Mouse (Mus musculus): ENCODE data around the gene Ptpn7. TPM values are rescaled to one million over a fixed set of nuclear protein-coding genes. Genes with fewer than 3 reads are reported as not detected.

The Ptpn7 gene
- polyA plus RNA-seq, 1 experiment, result 219 TPM

GRCm38 (mm10) chr1:135169556-135170224 lies 37.2 kb downstream of the Ptpn7 start:
- Histone ChIP-seq H3K27ac (ENCODE audit: control insufficient read depth, insufficient read depth, low read length) (no peak overlapping the region), H3K4me3 (ENCODE audit: control insufficient read depth, insufficient read depth, low read length) (no peak overlapping the region), H3K36me3 (ENCODE audit: control insufficient read depth, insufficient read depth, low read length) (no peaks in the 10 kb centered on the region), H3K27me3 (ENCODE audit: control insufficient read depth, insufficient read depth, low read length) (no peaks in the 10 kb centered on the region), H3K4me1 (replicated peaks; ENCODE audit: control insufficient read depth, insufficient read depth, low read length) (no peaks in the 10 kb centered on the region)
- DNase-seq, result no peak
- WGBS, result 67% methylated on average over 12 of the region's 12 CpGs
- TF ChIP-seq CTCF (IDR thresholded peaks at IDR 0.05; ENCODE audit: borderline replicate concordance, control insufficient read depth, extremely low read depth, insufficient read depth, low read length, poor library complexity) (no peak), POLR2A (IDR thresholded peaks at IDR 0.05; ENCODE audit: control insufficient read depth, extremely low read depth, insufficient read depth, low read length, poor library complexity) (no peak)

GRCm38 (mm10) chr1:135170299-135170698 lies 37.8 kb downstream of the Ptpn7 start:
- no peak for TF ChIP-seq CTCF (IDR thresholded peaks at IDR 0.05; ENCODE audit: borderline replicate concordance, control insufficient read depth, extremely low read depth, insufficient read depth, low read length, poor library complexity)
- no peak for TF ChIP-seq POLR2A (IDR thresholded peaks at IDR 0.05; ENCODE audit: control insufficient read depth, extremely low read depth, insufficient read depth, low read length, poor library complexity)
- DNase-seq, result no peak
- H3K4me1 ChIP-seq (replicated peaks; ENCODE audit: control insufficient read depth, insufficient read depth, low read length), result no peaks in the 10 kb centered on the region
- no peak overlapping the region for H3K27ac ChIP-seq (ENCODE audit: control insufficient read depth, insufficient read depth, low read length)
- no peak overlapping the region for H3K4me3 ChIP-seq (ENCODE audit: control insufficient read depth, insufficient read depth, low read length)
- 67% methylated on average over 10 of the region's 10 CpGs for WGBS
- no peaks in the 10 kb centered on the region for H3K27me3 ChIP-seq (ENCODE audit: control insufficient read depth, insufficient read depth, low read length)
- H3K36me3 ChIP-seq (ENCODE audit: control insufficient read depth, insufficient read depth, low read length), result no peaks in the 10 kb centered on the region

GRCm38 (mm10) chr1:135171202-135171601 lies 38.7 kb downstream of the Ptpn7 start:
- Histone ChIP-seq H3K36me3 (ENCODE audit: control insufficient read depth, insufficient read depth, low read length) (no peaks in the 10 kb centered on the region), H3K4me3 (ENCODE audit: control insufficient read depth, insufficient read depth, low read length) (no peak overlapping the region), H3K27me3 (ENCODE audit: control insufficient read depth, insufficient read depth, low read length) (no peaks in the 10 kb centered on the region), H3K27ac (ENCODE audit: control insufficient read depth, insufficient read depth, low read length) (no peak overlapping the region), H3K4me1 (replicated peaks; ENCODE audit: control insufficient read depth, insufficient read depth, low read length) (no peaks in the 10 kb centered on the region)
- TF ChIP-seq CTCF (IDR thresholded peaks at IDR 0.05; ENCODE audit: borderline replicate concordance, control insufficient read depth, extremely low read depth, insufficient read depth, low read length, poor library complexity) (no peak), POLR2A (IDR thresholded peaks at IDR 0.05; ENCODE audit: control insufficient read depth, extremely low read depth, insufficient read depth, low read length, poor library complexity) (no peak)
- WGBS, result 89% methylated on average over 7 of the region's 7 CpGs
- no peak for DNase-seq

GRCm38 (mm10) chr1:135171984-135172383 lies 39.5 kb downstream of the Ptpn7 start:
- Histone ChIP-seq H3K4me3 (ENCODE audit: control insufficient read depth, insufficient read depth, low read length) (no peak overlapping the region), H3K27ac (ENCODE audit: control insufficient read depth, insufficient read depth, low read length) (no peak overlapping the region), H3K4me1 (replicated peaks; ENCODE audit: control insufficient read depth, insufficient read depth, low read length) (no peaks in the 10 kb centered on the region), H3K27me3 (ENCODE audit: control insufficient read depth, insufficient read depth, low read length) (no peaks in the 10 kb centered on the region), H3K36me3 (ENCODE audit: control insufficient read depth, insufficient read depth, low read length) (no peaks in the 10 kb centered on the region)
- DNase-seq, result no peak
- TF ChIP-seq POLR2A (IDR thresholded peaks at IDR 0.05; ENCODE audit: control insufficient read depth, extremely low read depth, insufficient read depth, low read length, poor library complexity) (no peak), CTCF (IDR thresholded peaks at IDR 0.05; ENCODE audit: borderline replicate concordance, control insufficient read depth, extremely low read depth, insufficient read depth, low read length, poor library complexity) (no peak)
- WGBS, result 70% methylated on average over 6 of the region's 6 CpGs

GRCm38 (mm10) chr1:135173311-135173710 lies 40.8 kb downstream of the Ptpn7 start:
- TF ChIP-seq CTCF (IDR thresholded peaks at IDR 0.05; ENCODE audit: borderline replicate concordance, control insufficient read depth, extremely low read depth, insufficient read depth, low read length, poor library complexity) (no peak), POLR2A (IDR thresholded peaks at IDR 0.05; ENCODE audit: control insufficient read depth, extremely low read depth, insufficient read depth, low read length, poor library complexity) (no peak)
- Histone ChIP-seq H3K4me3 (ENCODE audit: control insufficient read depth, insufficient read depth, low read length) (no peak overlapping the region), H3K27me3 (ENCODE audit: control insufficient read depth, insufficient read depth, low read length) (no peaks in the 10 kb centered on the region), H3K27ac (ENCODE audit: control insufficient read depth, insufficient read depth, low read length) (no peak overlapping the region), H3K4me1 (replicated peaks; ENCODE audit: control insufficient read depth, insufficient read depth, low read length) (no peaks in the 10 kb centered on the region), H3K36me3 (ENCODE audit: control insufficient read depth, insufficient read depth, low read length) (no peaks in the 10 kb centered on the region)
- 94% methylated on average over 6 of the region's 6 CpGs for WGBS
- no peak for DNase-seq

- WGBS, result 86% methylated on average over 3 of the region's 3 CpGs
- H3K4me1 ChIP-seq (replicated peaks; ENCODE audit: control insufficient read depth, insufficient read depth, low read length), result no peaks in the 10 kb centered on the region
- H3K27me3 ChIP-seq (ENCODE audit: control insufficient read depth, insufficient read depth, low read length), result no peaks in the 10 kb centered on the region
- no peaks in the 10 kb centered on the region for H3K36me3 ChIP-seq (ENCODE audit: control insufficient read depth, insufficient read depth, low read length)
- no peak for DNase-seq
- H3K27ac ChIP-seq (ENCODE audit: control insufficient read depth, insufficient read depth, low read length), result no peak overlapping the region
- TF ChIP-seq CTCF (IDR thresholded peaks at IDR 0.05; ENCODE audit: borderline replicate concordance, control insufficient read depth, extremely low read depth, insufficient read depth, low read length, poor library complexity), result no peak
- TF ChIP-seq POLR2A (IDR thresholded peaks at IDR 0.05; ENCODE audit: control insufficient read depth, extremely low read depth, insufficient read depth, low read length, poor library complexity), result no peak
- H3K4me3 ChIP-seq (ENCODE audit: control insufficient read depth, insufficient read depth, low read length), result no peak overlapping the region
Measured at GRCm38 (mm10) chr1:135175176-135175575, 42.7 kb downstream of the Ptpn7 start.

GRCm38 (mm10) chr1:135177724-135178123 lies 45.2 kb downstream of the Ptpn7 start:
- no peak for DNase-seq
- Histone ChIP-seq H3K27ac (ENCODE audit: control insufficient read depth, insufficient read depth, low read length) (no peak overlapping the region), H3K4me1 (replicated peaks; ENCODE audit: control insufficient read depth, insufficient read depth, low read length) (no peaks in the 10 kb centered on the region), H3K4me3 (ENCODE audit: control insufficient read depth, insufficient read depth, low read length) (no peak overlapping the region), H3K36me3 (ENCODE audit: control insufficient read depth, insufficient read depth, low read length) (no peaks in the 10 kb centered on the region), H3K27me3 (ENCODE audit: control insufficient read depth, insufficient read depth, low read length) (no peaks in the 10 kb centered on the region)
- WGBS, result 99% methylated on average over 3 of the region's 3 CpGs
- TF ChIP-seq CTCF (IDR thresholded peaks at IDR 0.05; ENCODE audit: borderline replicate concordance, control insufficient read depth, extremely low read depth, insufficient read depth, low read length, poor library complexity) (no peak), POLR2A (IDR thresholded peaks at IDR 0.05; ENCODE audit: control insufficient read depth, extremely low read depth, insufficient read depth, low read length, poor library complexity) (no peak)
